Mouse (Mus musculus) left cerebral cortex, postnatal 4 days (tissue): Measurements from ENCODE around the gene Ubp1. TPM values are rescaled to one million over a fixed set of nuclear protein-coding genes. Genes with fewer than 3 reads are reported as not detected.

Experiments used
- DNase-seq: peaks from one replicate; pipeline ENCODE4 v3.0.0-alpha.2; 2022
- intact Hi-C: fragments of 180-260 bp; cut with DNase I; formaldehyde crosslinking; loops from one replicate; pipeline ENCODE4 v1.15.1; 2025
- total RNA-seq, 2 experiments: library from RNA; stranded (reverse); gene quantifications; 2 replicates each; pipeline ENCODE4 v1.2.3; 2021

Ubp1 gene
- total RNA-seq, 2 experiments from 2014 or later: 81.9 to 88.8 TPM

DNA sequence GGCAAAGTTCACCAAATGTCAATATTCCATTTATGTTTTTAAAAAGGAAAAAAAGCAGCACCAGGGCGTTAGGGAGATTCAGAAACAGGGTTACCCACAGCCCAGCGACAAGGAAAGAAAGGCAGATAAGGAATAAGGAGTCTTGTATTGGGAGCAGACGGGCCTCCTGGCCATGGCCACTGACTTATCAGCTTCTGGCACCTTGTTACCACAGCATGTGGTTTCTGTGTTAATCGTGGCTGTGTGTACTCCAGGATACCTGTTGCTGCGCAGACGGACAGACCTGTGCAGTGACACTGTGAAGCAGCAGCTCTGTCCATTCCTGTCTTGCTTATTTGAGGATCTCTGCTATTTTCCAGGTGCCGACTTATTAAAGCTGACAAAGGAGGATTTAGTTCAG lies 38.2 kb downstream of the Ubp1 start:
- intact Hi-C loops: no loop called here
- DNase-seq: no peak

DNA sequence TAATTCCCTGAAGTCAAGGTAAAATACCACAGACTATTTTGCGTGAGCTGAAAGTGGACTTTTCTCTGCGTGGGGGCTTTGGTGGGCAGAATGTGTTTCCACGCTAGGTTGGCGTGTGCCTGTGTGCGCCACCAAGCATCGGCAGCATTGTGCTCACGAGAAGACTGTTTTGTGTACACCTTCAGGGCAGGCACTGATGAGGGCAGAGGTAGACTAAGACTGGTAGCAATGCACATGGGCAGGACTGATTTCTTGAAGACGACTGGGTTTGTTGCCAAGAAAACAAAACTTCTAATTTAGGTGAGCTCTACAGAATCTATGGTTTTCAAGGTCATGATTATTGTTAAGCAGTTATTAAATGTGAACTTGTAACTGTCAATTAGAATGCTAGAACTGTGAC lies 38.7 kb downstream of the Ubp1 start:
- no peak for DNase-seq
- intact Hi-C loops: no loop called here

DNA sequence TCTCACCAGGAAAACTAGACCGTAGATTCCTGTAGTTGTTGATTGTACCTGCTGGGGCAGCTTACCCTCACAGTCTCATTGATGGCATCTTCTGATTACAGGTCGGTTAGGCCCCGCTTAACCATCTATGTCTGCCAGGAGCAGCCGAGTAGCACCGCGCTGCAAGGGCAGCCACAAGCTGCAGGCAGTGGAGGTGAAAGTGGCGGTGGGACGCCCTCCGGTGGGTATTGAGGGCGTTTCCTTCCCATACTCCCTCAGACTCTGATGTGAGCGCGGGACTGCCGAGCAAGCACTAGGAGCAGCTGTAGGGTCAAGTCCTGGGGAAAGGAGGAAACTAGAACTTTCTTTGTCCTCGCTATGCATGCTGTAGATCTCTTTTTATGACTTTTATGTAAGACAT lies 39.3 kb downstream of the Ubp1 start:
- no peak for DNase-seq
- intact Hi-C loops: no loop called here

DNA sequence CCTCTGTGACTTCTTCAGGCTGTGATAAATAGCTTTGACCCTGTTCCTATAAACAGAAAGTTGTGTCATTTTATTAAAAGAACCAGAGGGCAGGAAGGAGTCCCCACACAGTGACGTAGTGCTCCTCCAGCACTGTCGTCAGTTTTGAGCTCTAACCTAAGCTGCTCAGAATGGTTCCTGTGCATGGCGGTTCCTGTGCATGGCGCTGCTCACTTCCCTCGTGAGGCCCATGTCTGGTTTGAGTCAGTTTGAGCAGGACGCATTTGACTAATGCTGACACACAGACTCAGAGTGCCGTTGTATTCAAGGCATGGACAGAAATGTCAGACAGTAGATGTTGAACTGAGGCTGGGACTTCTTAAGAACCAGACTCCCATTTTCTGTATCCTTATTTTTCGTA lies 40.9 kb downstream of the Ubp1 start:
- intact Hi-C loops: no loop called here
- DNase-seq: no peak

DNA sequence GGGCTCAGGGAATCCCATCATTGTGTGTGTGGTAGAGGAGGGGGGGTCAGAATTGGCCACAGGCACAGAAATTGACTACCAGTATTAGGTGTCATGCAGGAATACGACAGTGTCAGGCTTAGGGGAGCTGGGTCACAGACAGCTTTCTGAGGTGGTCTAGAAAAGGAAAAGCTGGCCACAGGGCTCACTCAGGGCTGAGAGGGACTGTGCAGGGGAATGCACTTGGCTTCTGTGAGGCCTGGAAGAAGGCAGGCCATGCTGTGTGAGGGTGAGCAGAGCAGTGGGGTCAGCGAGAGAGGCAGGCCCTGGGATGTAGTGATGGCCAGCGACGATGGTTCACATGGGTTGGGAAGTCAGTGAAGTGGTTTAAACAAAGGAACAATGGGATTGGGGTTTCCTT lies 43.1 kb downstream of the Ubp1 start:
- intact Hi-C loops: no loop called here
- DNase-seq: no peak

DNA sequence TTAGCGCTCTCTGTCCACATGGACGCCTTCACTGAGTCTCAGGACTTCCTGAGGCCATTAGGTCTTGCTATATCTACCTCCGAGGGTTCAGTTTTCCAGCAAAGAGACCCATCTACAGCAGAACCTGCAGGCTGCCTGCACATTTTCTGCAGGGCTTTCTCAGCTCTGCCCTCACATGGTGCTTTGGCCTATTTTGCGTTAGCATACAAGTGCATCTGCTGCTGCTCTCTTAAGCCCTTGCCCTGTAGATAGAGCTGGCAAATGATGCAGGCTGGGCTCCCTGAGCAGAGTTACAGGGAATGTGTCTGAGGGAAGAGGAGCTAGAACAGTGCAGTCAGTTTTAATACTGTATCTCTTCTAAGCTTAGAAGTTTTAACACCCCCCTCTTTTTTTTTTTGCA lies 44.2 kb downstream of the Ubp1 start:
- no peak for DNase-seq
- intact Hi-C loops: no loop called here

DNA sequence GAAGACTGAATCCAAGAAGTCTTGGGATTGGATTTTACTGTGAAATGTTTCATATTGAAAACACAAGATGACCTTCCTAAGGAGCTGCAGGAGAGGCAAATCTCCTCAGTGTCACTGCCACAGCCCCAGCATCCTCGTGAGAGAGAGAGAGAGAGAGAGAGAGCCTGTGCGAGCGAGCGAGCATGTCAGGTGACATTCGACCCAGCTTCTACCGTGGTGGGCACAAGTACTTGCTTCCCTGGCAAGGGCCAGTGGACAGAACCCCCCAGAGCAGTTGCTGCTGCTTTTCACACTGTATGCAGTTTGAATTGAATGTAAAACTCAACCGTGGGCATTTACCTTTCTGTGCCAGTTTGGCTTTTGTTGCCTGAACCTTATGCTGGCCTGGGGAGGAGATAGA lies 44.7 kb downstream of the Ubp1 start:
- intact Hi-C loops: no loop called here
- DNase-seq: no peak

DNA sequence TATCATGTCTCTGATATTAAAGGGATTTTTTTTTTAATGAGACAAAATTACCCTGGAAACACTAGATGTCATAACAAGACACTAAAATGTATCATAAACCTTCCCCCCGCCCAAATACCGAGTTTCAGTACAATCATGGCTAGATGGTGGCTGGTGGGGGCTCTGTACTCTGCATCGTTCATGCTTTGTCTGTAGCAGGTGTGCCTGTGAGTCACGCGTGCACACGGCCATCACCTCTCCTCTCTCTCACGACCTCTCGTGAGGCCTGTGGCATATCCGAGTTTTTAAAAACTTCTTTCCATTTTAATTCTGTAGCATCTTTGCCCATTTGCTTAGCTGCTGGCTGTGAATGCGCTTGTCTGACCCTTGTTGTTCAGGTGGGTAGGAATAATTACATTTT lies 45.5 kb downstream of the Ubp1 start:
- intact Hi-C loops: no loop called here
- no peak for DNase-seq

DNA sequence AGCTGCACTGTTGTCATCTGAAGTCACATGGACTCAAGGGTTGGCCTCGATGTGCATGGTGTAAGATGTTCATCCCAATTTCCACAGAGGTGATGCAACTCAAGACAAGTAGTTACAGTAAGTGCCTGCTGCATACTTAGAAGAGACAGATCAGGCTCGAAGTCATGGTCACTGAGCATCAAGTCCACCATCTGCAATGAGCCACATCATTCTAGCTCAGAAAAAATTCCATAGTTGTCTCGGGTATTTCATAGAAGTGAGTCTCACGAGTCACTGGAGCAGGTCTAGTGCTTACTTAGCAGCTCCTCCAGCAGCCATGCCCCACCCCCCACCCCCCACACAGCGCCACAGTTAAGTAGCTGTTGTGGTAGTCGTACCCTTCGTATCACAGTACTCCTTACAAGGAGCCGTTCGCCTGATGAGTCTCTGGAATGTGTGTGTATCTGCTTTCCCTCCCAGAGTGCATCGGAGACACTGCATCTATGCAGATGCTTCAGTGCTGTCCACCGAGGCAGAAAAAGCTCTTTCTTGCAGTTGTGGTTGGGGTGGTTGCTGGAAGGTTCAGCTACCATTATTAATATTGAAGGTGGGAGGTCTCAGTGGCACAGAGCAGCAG lies 46.6 kb downstream of the Ubp1 start:
- intact Hi-C loops: no loop called here

DNA sequence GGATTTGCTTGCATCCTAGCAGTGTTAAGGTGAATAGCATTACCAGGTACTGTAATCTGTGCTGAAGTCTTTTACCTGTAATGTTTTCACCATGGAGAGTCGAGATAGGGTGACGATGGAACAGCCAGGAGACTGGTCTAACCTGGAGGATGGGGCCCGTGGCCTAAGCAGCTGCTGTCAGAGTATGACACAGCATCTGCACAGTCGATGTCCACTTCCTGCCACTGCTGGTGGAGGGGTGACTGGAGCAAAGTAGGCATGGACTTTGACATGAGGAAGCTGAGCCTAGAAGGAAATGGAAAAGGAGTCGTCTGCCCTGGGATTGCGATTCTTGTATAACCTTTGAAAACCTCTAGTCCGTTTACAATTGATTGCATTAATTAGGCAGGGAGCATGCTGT lies 47.9 kb downstream of the Ubp1 start:
- intact Hi-C loops: no loop called here
- DNase-seq: no peak

More for the DNA sequence above, 46.6 kb downstream of the Ubp1 start:
- DNase-seq: no peak

DNA sequence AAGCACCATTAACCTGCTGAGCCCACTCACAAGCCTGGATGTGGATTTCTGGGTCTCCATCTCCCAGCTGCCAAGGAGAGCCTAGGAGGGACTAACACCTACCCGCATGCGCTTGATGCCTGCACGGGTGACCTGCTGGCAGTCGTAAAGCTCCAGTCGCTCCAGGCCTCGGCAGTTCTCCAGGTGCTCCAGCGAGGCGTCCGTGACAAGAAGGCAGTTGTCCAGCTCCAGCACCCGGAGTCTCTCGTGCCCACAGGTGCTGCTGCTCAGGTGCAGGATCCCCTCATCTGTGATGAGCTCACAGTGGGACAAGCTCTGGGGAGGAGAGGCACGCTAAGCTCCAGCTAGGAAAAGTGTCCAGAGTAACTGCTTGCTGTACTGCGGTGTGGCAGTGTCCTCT lies 48.6 kb downstream of the Ubp1 start:
- intact Hi-C loops: no loop called here

DNA sequence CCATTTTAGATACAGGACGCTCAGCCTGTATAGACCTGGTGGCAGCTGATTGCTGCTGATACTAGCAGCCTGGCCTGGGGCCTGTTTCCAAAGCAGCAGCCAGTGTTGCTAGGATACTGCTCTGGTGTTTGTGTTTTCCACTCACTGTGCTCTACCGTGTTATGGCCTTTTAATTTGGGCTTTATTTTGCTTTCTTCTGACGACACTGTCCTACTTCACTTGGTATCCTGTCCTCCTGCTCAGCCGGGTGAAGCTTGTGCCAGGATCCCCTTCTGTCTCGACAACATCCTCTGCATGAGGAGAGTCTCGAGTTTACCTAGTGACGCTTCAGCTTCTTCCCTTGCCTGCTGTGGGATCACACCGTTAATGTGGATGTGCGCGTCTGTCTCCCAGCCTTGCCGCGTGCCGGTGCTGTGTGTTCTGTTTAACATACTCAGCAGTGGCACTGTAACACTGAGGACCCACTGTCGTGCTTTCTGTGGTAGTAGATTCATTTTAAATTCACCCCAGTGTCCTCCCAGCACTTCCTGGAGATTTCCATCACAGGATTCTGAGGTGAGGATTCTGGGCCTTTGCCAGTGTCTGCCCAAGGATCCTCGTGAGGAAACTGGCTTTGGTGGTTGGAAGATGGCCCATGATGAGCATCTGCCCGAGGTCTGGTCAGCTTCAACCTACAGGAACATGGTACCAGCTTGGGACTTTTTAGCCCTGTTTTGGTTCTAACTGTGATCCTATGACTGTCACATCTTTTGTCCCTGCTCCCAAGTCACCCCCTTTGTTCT lies 50.6 kb downstream of the Ubp1 start:
- intact Hi-C loops: no loop called here
- DNase-seq: peak; percentile 36

More for the DNA sequence above, 48.6 kb downstream of the Ubp1 start:
- no peak for DNase-seq

DNA sequence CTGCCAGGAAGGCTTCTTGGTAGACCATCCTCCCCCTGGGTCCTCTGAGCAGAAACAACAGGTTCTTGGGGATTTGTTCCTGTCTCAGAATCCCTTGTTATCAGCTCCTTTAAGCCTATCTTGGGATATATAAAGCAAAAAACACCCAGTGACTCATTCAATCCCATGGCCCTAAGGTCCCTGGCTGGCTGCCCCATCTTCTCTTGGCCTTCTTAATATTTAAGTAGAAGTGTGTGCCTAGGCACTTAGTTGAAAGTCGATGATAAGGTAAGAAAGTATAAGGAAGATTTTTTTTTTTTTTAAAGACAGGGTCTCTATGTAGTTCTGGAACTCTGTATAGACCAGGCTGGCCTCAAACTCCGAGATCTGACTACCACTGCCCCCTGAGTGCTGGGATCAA lies 51.7 kb downstream of the Ubp1 start:
- intact Hi-C loops: no loop called here
- DNase-seq: no peak

DNA sequence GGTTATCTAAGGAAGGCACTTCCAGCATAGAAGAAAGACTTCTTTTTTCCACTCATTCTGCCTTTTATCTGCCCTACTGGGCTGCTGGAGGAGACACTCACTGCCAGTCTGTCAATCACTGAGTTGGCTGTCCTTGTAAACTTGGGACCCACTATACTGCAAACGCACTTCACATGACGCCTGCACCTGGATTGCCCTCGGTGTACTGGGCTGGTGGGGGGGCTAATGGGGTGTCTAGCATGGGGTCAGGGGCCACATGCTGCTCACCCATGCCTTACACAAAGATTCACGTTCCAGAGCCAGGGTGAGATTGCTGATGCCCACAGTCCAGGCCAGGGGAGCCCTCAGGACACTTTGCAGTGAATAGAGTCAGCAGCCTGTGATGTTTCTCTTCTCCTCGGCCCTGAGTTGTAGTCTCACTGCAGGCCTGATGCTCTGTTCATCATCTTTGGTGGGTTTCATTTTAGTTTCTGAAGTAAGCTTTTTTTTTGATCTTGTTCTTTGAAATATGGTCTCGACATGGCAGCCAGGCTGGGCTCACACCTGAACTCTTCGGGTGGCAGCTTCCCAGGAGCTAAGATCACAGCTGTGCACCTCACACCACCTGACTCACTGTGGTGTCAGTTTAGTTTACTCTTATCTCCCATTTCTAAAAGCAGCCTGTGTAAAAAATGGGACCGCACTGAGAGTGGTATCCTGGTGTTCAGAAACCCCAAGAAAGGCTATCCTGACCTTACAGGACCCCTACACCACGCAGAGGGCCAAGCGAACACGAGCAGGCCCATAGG lies 52.3 kb downstream of the Ubp1 start:
- no peak for DNase-seq
- intact Hi-C loops: no loop called here

DNA sequence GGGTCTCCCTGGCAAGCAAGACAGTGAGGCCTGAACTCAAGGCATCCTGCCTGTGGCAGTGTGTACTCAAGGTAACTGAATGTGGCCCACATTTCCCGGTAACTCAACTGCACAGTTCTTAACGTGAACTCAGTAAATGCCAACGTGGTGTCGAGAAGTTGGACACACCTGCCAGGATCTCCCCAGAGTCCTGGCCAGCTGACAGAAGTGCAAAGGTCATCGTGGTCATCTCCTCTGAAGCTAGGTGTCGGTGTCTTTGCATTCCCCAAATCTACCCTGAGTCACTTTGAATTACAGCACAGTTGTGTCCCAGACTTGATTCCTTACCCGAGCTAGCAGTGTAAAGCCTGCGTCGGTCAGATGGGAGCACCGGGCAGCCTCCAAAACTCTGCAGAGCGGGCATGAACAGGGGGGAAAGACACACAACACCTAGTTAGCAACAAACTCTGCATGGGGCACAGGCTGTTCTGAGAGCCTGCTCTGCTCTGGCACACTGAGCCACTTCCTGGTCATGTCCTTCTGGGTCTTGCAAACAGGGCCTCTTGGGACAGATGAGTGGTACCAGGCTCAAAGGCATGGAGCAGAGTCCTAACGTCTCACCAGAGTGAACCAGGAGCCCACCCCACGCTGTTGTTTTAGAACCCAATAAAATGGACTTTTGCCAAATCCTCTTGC lies 54.3 kb downstream of the Ubp1 start:
- intact Hi-C loops: no loop called here
- DNase-seq: no peak

DNA sequence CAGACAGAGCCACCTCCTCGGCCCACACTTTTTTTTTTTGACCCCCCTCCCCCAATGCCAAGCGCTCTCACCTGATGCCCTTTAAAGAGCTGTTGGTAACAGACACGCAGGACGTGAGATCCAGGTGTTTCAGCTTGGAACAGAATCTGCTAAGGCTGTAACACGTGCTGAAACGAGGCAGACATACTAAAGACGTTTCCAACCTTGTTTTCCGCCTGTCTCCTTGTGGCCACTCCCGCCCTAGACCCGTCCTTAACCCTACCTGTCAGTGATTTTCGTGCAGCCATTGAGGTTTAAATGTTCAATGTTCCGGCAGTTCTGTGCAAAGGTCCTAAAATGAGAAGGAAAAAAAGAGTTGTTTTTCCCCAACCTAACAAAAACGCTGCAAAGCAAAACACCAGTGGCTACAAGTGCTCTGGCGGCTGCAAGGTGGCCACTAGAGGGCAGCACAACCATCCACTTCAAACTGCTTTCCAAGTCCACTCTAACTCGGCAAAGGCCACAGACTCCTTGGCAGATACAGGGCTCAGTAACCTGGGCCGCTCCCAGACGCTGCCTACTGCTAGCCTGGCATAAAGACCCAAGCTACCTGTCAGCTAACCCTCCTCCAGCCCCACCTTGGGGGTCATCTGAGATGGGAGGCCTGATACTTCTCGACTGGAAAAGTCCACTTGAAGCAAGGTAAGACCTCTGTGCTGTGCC lies 60.0 kb downstream of the Ubp1 start:
- intact Hi-C loops: loop anchor here (5.0 kb wide), 2 partner anchors 122 to 392 kb away; no protein-coding TSS in a partner anchor
- peak; percentile 88 for DNase-seq

DNA sequence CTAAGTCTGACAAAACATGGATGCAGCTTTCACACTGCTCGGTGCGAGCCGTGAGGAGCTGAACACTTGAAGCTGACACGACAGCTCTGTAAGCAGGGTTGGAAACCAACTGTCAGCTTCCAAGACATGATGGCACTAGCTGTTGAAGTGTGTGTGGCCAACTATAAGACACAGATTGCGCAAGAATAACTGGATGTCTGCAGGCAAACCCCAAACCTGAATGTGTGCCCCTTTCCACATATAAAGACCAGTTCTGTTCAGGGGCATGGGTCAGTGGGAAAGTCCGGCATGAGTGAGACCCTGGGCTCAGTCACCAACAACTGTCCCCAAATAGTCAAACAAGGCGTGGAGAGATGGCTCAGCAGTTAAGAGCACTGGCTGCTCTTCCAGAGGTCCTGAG lies 62.1 kb downstream of the Ubp1 start:
- intact Hi-C loops: loop anchor here (5.0 kb wide), 2 partner anchors 119 to 389 kb away; no protein-coding TSS in a partner anchor
- no peak for DNase-seq

DNA sequence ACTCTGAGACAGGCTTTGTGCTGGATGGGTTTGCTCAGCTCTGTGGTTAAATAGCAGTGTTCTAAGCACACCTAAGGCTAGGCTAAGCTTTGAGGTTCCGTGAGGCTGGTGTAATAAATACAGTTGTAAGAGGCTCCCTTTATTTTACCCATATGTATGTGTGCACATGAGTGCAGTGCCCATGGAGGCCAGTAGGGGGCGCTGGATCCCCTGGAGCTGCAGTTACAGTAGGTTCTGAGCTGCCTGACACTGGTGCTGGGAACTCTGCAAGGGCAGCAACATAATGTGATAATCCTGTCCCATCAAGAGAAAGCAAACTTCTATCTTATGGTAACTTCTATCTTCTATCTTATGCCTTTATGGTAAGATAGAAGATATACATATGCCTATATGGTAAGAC lies 67.6 kb downstream of the Ubp1 start:
- DNase-seq: no peak
- intact Hi-C loops: no loop called here

DNA sequence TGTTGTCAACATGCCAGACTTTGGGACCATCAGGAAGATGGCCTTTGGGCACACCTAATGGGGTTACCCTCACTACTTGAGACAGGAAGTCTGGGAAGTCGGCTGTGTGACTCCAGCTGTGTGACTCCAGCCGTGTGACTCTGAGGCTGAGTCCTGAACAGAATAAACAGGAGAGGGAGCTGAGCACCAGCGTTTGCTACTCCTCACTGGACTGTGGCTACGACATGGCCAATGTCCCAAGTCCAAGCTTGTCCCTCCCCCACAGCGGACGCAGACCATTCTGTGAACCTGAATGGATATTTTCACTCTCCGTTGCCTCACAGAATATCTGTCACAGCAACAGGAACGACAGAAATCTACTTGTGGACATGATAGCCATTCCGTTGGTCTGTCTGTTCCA lies 76.1 kb downstream of the Ubp1 start:
- intact Hi-C loops: no loop called here
- DNase-seq: no peak

DNA sequence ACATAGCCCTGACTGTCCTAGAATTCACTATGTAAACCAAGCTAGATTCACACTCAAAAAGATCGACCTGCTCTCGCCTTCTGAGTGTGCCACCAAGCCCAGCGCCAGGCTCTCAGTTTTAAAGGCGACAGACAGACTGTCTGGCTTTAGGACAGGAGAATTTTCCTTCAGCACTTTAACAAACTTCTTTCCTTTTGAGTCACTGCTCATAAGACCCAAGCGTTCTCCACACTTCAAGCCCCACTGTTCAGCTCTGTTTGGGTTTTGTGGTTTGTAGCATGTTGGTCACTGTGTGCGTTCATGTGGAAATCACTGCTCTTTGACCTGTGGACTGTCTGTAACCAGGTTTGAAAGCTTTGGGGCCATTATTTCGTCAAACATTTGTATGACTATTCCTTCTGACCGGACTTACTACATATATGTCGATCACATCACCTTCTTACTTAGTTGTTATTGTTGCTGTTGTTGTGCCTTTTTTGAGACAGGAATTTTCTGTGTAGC lies 77.2 kb downstream of the Ubp1 start:
- intact Hi-C loops: no loop called here

More for the DNA sequence above, 77.2 kb downstream of the Ubp1 start:
- no peak for DNase-seq
